Comparison of ENCODE assay signal across 12 mouse cellular contexts in genomic region chr13:10540197-10540940, GRCm38 (mm10).
DNase-seq lines count a peak whose midpoint lies in the region; ATAC-seq and TF ChIP-seq lines count a peak whose summit lies in the region.
"Had no signal": no experiment of that assay in that cellular context is flagged by ENCODE, and none has a peak within 500 bp of the region (broad histone marks: within the 10 kb centered on the region; RNA-seq: fewer than 3 reads in every experiment).

No protein-coding gene starts in this region.

- no peak for TF ChIP-seq EP300 in stomach, postnatal 0 days (optimal IDR thresholded peaks at IDR 0.05)

- no peaks in the 10 kb centered on the region for H3K4me1 ChIP-seq in midbrain, postnatal 0 days (ENCODE audit: insufficient read depth, low read length)
- no peaks in the 10 kb centered on the region for H3K4me1 ChIP-seq in midbrain, embryonic 10.5 days
- H3K4me1 ChIP-seq in stomach, postnatal 0 days (replicated peaks; ENCODE audit: control insufficient read depth, insufficient read depth), result no peaks in the 10 kb centered on the region
- H3K4me1 ChIP-seq: hindbrain, embryonic 10.5 days had no signal

- H3K36me3 ChIP-seq in midbrain, postnatal 0 days (ENCODE audit: insufficient read depth, low read length), result no peaks in the 10 kb centered on the region
- H3K36me3 ChIP-seq in midbrain, embryonic 10.5 days, result no peaks in the 10 kb centered on the region
- H3K36me3 ChIP-seq in stomach, postnatal 0 days (ENCODE audit: control insufficient read depth, insufficient read depth, low read length), result no peaks in the 10 kb centered on the region
- H3K36me3 ChIP-seq: hindbrain, embryonic 10.5 days had no signal

- 82% methylated on average over 8 of the region's 8 CpGs for WGBS in midbrain, postnatal 0 days
- 80% methylated on average over 8 of the region's 8 CpGs for WGBS in midbrain, embryonic 10.5 days
- 73% methylated on average over 8 of the region's 8 CpGs for WGBS in large intestine, adult 2 months
- 79% methylated on average over 8 of the region's 8 CpGs for WGBS in stomach, postnatal 0 days

- H3K9me3 ChIP-seq in midbrain, postnatal 0 days (ENCODE audit: low read length), result no peaks in the 10 kb centered on the region
- no peaks in the 10 kb centered on the region for H3K9me3 ChIP-seq in midbrain, embryonic 10.5 days (replicated peaks)
- H3K9me3 ChIP-seq in stomach, postnatal 0 days (ENCODE audit: control insufficient read depth, low read length), result no peaks in the 10 kb centered on the region
- H3K9me3 ChIP-seq: hindbrain, embryonic 10.5 days had no signal

- no peak overlapping the region for H3K27ac ChIP-seq in midbrain, postnatal 0 days (ENCODE audit: low read depth, low read length)
- H3K27ac ChIP-seq in midbrain, embryonic 10.5 days (replicated peaks), result no peak overlapping the region
- no peak overlapping the region for H3K27ac ChIP-seq in stomach, postnatal 0 days (replicated peaks)
- H3K27ac ChIP-seq: heart, adult 2 months; hindbrain, embryonic 10.5 days; macrophage had no signal

- no peak for ATAC-seq in midbrain, postnatal 0 days (ENCODE audit: low FRiP score)
- ATAC-seq in stomach, postnatal 0 days (ENCODE audit: low FRiP score, low TSS enrichment), result peak; percentile 45; the same call in 1 of the 2 replicates

- DNase-seq in midbrain, postnatal 0 days (ENCODE audit: low spot score), result peak; percentile 4
- DNase-seq in midbrain, embryonic 10.5 days (ENCODE audit: low spot score), result no peak
- peak; percentile 3 for DNase-seq in cerebellum, adult 8-10 months
- peak; percentile 7 for DNase-seq in large intestine, adult 2 months (ENCODE audit: low read depth, low spot score)
- DNase-seq in stomach, postnatal 0 days (ENCODE audit: low spot score), result peak; percentile 17
- no peak for DNase-seq in liver
- no peak for DNase-seq in heart, adult 18-20 months
- DNase-seq: heart, adult 2 months; kidney, postnatal 25 days had no signal

- no peak overlapping the region for H3K4me2 ChIP-seq in midbrain, postnatal 0 days (ENCODE audit: low read depth, low read length, poor library complexity, severe bottlenecking)
- H3K4me2 ChIP-seq in stomach, postnatal 0 days (replicated peaks; ENCODE audit: low read depth), result no peak overlapping the region

- H3K27me3 ChIP-seq in midbrain, postnatal 0 days (ENCODE audit: insufficient read depth, low read length), result no peaks in the 10 kb centered on the region
- no peaks in the 10 kb centered on the region for H3K27me3 ChIP-seq in midbrain, embryonic 10.5 days (ENCODE audit: low read depth, poor library complexity, severe bottlenecking)
- H3K27me3 ChIP-seq in stomach, postnatal 0 days (ENCODE audit: control insufficient read depth, insufficient read depth, low read length), result no peaks in the 10 kb centered on the region

- TF ChIP-seq CTCF in midbrain, postnatal 0 days (IDR thresholded peaks at IDR 0.05), result no peak
- no peak for TF ChIP-seq CTCF in stomach, postnatal 0 days (IDR thresholded peaks at IDR 0.05; ENCODE audit: low read depth)

- no peak overlapping the region for H3K4me3 ChIP-seq in midbrain, postnatal 0 days (ENCODE audit: low read depth, low read length)
- no peak overlapping the region for H3K4me3 ChIP-seq in midbrain, embryonic 10.5 days
- no peak overlapping the region for H3K4me3 ChIP-seq in stomach, postnatal 0 days (ENCODE audit: low read depth, low read length)
- H3K4me3 ChIP-seq: erythroblast, embryonic 14.5 days; heart, adult 2 months; hindbrain, embryonic 10.5 days had no signal

- H3K9ac ChIP-seq in midbrain, postnatal 0 days (replicated peaks; ENCODE audit: low read length, poor library complexity, severe bottlenecking), result no peak overlapping the region
- no peak overlapping the region for H3K9ac ChIP-seq in stomach, postnatal 0 days (ENCODE audit: low read length)

Comparison
In these comparisons a context has a peak if more than half of its experiments do, and no peak if none do; other contexts are left out.
1. DNase-seq: peak in midbrain, postnatal 0 days (single experiment), cerebellum, adult 8-10 months (single experiment), large intestine, adult 2 months (single experiment) and stomach, postnatal 0 days (single experiment); none in midbrain, embryonic 10.5 days (single experiment), liver (single experiment) and heart, adult 18-20 months (0 of 2).